Mouse (Mus musculus) frontal cortex, adult 2 months (tissue): ENCODE data around the gene Ccr1l1. TPM values are rescaled to one million over a fixed set of nuclear protein-coding genes. Genes with fewer than 3 reads are reported as not detected.
"Not testable (repeated sequence)": the region's sequence is repeated elsewhere in the genome, so short reads cannot be mapped to it uniquely, and the experiment has no call there.

Experiments used
- DNase-seq, 2 experiments: peaks; one replicate each; pipeline ENCODE4 v3.0.0; 2022; ENCODE audit warnings: low spot score in 1 of 2; ENCODE audit errors: extremely low spot score in 1 of 2
- polyA plus RNA-seq: library from polyadenylated mRNA; depleted of rRNA; stranded (reverse); fragments of >200 nt; gene quantifications from 2 replicates; pipeline ENCODE4 v1.2.3, GENCODE M21; 2012; rRNA removed

Gene Ccr1l1
- 0.23 TPM in 1 of 2 replicates, not detected in the other for polyA plus RNA-seq

DNA sequence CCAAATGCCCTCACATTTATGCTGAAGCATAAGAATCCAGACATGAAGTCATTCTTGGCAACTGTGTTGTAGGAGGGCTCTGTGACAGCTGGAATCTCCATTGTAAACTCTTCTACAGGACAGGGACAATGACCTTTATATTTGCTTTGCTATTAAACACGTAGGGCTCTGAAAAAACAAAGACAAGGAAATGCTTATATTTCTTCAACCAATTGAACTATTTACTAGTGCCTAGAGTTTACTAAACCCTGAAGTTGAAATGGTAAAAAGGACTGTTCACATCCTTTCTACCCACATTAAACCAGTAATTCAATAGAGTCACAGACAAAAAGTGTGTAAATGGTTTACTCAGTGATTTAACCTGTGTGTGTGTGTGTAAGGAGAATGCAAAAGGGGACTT is at the start of gene Ccr1l1:
Gene Ccr1l1, minus strand, starts transcription at position 101 of the 400 bp plus-strand sequence.
- DNase-seq, result no peak

DNA sequence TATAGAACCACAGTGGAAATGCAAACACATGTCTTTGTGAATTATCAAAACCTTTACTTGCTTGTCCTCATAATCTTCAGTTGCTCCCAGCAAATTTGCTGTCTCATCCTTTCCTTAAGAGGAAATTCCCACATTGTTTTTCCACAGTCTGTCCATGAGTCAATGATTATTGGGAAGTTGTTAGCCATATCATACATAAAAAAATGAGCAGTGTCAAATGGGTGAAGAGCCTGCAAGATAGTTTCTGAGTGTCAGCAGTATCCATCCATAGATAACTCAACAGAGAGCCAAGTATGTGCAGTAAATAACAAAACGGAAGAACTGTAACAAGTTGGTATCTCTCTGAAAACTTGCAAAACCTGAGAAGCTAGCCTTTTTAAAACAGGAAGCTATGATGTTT is 43.5 kb upstream of the Ccr1l1 start, which contains the start of gene Ccr3:
Gene Ccr3, plus strand, starts transcription at position 301 of the 400 bp plus-strand sequence.
- no peak for DNase-seq

DNA sequence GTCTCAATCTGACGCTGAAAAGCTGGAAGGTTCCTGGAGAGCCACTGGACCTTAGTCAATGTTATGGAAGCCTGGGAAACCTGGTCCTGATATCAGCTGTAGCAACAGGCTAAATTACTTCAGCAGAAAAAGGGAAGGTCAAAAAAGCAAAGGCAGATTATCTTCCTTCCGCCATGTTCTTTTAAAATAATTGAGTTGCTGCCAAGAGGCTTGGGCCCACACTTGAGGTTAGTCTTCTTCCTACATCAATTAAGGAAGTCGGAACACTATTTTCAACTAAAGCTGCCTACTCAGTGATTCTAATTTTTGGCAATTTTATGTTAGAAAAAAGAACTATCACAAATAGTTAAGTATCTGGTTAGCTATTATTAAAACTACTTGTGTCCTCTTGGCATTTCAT is 41.7 kb upstream of the Ccr1l1 start:
- DNase-seq, result no peak

DNA sequence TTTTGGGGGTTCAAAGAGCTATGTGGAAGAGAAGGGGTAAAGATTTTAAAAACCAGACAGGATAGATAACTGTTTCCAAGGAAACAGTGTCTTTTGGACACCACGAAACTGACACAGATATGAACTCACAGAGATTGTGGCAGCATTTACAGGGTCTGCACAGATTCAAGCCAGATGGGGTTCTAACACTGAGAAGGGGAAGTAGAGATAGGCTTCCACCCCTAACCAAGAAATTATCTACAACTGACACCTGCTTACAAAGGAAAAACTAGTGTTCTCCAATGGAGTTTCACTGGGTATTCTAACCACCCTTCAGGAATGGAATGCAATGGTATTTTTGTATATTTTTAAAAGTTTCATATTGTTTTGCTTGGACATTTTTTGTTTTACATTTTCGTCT is 37.8 kb upstream of the Ccr1l1 start:
- DNase-seq, result no peak

DNA sequence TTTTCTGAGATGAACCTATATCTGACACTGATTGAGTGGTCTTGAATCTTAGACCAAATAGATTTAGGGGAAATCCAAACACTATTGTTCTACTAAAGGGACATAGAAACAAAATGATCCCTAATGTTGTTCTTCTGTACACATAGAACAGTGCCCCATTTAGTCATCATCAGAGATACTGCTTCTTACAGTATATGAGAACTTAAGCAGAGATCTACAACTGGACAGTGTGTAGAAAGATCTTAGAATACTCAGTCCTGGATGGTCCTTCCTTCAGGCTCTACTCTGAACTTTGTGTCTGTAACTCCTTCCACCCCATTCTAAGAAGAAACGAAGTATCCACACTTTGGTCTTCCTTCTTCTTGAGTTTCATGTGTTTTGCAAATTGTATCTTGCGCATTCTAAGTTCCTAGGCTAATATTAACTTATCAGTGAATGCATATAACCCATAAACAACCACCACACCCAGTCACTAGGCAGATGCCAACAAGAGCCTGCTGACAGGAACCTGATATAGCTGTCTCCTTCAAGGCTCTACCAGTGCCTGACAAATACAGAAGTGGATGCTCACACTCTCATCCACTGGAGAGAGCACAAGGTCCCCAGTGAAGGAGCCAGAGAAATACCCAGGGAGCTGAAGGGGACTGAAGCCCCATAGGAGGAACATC is 36.9 kb upstream of the Ccr1l1 start:
- no peak for DNase-seq

DNA sequence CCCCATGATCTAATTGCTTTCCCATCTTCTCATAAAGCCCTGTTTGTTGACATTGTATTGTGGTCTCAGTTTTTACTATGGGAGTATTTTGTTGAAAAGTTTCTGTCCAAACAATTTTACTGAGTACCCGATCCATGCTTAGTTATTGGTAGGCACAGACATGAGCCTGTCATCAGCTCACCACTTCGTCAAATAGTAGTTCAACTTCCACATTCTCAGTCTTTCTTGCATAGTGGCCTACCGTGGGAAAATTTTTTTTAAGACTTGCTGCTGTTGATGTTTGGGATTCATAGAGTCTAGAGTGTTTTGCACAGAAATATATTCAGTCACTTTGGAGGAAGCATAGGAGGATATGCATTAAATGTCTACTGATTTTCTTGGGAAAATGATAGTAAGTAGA is 35.1 kb upstream of the Ccr1l1 start:
- no peak for DNase-seq

DNA sequence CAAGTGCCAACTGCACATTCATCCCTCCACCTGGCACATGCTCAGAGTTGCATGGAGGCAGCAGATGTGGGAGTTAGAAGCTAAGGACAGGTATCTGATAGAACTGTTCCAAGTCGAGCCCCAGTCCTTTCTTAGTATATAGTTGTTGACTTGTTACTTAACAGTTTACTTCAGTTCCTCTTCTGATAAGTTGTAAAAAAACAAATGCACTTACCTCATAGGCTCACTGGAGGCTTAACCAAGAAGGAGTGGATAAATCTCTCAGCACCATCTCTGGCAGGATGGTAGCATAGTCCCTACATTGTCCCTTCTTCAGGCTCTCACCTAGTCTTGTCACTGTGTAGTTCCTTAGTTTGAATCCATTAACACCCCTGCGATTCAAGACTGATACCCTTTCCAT is 34.5 kb upstream of the Ccr1l1 start:
- no peak for DNase-seq

DNA sequence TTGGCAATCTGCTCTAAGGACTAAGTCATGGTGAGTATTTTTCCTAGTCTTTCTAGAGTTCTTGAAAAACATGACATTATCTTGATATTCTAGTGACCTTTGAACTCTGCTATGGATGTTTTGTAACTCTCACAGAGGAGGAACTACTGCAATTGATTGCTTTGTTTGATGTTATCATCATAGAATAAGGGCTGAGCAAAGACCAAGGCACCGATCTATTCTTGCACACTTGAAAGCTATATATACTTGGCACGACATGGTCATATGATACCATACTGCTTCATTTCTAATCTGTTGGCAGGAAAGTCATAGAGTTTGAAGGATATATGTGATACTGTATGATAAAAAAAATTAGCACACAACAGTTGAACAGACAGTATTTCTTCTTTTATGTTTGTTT is 21.6 kb upstream of the Ccr1l1 start:
- DNase-seq, result no peak

DNA sequence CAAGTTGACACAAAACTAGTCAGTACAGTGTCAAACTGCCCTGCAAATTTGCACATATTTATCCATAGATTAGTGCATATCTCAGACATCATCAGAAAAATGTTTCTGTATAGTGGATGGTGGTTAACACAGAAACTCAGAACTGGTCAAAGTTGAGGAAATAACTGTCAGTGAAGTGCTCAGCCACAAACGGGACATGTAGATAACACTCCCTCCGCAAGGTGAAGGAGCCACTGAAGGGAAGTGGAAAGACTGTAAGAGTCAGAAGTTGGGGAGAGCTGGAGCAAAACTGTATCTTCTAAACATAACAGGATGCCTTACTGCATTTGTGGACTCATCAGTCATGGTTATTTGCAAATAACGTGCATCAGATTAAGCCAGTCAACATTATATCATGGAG is 19.5 kb upstream of the Ccr1l1 start:
- DNase-seq, result no peak

DNA sequence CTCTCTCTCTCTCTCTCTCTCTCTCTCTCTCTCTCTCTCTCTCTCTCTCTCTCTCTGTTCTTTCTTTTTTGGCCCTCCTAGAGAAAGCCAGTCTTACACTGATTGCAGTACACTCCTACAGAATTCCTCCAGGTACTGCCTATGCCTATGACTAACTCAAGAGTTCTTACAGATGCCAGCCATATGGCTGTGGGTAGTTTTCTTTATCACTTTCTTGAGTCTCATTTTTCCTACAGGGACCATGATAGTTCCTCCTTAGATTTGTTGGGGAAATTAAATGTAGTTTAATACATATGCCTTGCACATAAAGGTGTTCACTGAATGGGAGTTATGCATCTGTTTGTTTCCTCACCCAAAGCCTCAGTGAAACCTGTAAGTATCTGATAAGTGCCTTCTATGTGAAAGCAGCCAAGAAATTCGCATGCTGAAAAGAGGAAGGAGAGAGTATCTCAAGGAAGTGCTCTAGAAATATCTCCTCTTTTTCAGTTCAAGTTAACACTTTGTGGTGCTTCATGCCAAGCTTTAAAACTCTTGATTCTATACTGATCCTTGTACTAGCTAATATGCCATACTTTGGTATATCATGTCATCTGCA is 13.2 kb upstream of the Ccr1l1 start:
- peak; percentile 29 to 65 for DNase-seq

DNA sequence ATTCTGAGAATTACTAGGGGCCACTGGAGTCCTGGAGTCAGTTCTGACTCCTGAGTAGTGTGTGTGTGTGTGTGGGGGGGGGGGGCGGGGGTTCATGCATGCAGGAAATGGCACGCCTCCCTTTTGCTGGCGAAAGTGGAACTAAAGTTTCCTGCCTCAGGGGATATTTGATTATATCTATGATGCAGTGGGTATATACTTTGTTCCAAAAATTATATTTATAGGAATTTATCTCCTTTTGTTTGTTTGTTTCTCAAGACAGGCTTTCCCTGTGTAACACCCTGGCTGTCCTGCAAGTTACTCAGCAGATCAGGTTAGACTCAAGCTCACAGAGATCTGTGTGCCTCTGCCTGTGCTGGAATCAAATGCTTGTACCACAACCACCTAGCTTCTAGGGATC is 11.5 kb upstream of the Ccr1l1 start:
- DNase-seq, result no peak

DNA sequence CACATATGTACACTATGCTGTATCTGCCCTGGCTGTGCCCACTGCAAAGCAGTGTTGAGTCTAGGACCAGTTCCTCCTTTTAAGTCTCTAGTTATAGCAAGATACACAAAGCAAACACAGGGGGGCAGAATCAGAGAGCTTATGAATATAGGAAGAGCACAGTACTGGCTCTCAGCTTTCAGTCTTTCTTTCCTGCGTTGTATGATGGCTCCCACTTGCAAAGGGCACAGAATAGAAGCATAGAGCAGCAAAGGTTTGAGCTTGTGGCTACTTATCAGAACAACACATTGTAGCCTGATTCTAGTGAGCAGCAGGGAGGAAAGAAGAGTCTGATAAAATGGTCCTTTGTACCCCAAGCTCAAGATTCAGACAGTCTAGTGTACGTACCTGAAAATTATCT is 8.0 kb upstream of the Ccr1l1 start:
- peak in 1 of 2 experiments; percentile 38 for DNase-seq

DNA sequence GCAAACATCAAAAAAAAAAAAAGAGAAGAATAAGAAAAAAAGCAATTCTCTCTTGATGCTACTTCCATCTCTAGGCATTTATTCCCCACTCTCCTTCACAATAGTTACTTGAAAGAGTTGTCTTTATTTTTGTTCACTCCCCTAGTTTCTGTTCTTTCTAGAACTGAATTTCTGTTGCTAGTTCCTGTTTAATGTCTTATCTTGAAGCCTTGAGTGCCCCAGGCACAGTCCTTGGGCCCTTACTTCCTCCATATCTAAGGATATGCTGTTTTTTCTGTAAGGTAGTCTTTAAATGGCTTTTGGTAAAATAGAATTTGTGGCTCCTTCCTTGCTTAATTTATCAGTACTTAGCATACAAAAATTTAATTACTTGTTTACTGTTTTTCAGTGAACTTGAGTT is 6.7 kb upstream of the Ccr1l1 start:
- DNase-seq, result no peak

DNA sequence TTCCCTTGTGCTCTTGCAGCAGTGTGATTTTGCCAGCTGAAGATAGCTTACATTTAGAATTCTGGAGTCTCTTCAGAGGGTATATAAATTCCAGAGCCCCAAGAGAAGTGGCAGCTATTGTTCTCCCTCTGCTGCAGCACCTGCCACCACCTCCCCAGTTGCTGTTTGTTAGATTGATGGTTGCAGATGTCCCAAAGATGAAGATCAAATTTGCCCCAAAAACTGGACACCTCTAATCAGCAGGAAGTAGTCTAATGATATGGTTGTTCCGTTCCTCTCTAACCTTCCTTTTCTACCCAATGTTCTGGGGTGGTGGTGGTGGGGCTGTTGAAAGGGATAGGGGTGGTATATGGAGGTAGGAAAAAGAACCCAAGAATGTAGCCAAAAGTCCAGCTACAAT is 4.5 kb upstream of the Ccr1l1 start:
- DNase-seq, result no peak

DNA sequence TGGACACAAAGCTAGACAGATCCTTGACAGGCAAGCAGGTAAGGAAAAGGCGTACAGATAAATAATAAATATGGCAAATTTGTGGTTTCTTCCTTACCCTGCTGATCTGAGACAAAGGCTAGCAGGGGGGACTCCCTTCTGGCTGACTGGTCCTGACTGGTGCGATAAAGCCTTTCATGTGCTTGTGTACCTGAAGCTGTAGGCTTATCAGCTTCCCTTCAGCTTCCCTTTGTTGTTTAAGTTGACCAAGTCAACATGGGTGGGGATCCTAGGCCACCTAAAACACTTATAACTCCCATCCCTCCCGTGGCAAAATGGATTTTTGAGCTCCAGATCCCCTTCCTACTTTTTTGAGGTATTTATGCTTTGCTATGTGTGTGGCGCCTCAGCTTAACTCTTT is 3.7 kb upstream of the Ccr1l1 start:
- DNase-seq, result no peak

DNA sequence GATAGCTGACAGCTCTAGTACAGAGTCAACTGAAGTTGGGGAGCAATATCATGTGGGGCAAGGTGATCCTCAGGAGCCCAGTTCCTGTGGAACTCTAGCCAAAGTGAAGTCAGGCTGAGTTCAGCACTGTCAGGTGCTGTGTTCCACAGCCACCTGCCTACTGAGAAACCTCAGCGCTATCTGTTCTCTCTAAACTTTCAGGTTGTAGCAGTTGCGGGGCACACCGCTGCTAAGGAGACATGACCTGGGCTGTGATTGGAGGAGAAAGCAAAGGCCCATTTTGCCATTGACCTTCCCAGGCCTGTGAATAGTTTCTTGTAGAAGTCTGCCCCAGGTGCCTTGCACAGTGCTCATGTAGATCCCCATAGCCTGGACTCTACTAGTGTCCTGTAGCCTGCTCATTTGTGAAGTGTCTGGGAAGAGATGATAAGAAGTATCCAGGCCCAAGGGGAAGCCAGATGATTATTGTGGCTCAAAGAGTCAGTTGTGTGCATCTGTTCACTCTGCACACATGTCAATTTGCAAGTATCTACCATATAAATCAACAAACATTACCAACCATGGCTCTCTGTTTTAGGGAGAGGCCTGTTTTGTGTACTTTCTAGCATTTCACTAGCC is 2.8 kb upstream of the Ccr1l1 start:
- DNase-seq, result not testable (repeated sequence)

DNA sequence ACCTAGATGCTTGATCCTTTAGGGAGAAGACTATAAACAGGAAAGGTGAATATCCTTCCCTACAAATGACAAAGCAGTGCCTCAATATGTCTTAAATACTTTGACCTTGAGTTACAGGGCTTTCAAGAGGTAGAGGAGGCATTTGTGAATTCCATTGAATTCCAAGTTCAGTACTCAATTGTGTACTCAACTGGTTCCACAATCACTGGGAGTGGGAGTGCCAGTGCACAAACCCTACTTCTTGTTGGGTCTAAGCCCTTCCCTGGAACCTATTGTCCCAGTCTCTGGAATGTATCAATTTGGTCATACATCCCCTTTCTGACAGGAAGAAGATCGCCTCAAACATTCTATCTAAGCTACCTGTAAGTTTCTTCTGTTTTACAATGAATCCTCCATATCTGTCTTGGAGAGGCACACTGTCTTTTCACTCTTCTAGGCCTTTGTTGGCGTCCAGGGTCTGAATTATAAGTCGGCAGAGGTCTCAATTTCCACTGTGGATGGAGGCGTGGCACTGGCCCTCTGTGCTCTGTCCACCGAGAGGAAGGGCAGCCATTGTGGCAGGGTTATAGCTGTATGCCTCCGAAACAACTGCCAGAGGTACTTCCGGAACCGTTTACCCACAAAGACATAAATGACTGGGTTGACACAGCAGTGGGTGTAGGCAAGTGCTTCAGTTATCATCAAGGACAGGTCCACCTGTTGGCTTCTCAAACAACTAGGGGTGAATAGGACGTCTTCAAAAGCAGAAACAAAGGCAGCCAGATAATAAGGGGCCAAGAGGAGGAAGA is 1.1 kb downstream of the Ccr1l1 start:
- DNase-seq, result no peak

DNA sequence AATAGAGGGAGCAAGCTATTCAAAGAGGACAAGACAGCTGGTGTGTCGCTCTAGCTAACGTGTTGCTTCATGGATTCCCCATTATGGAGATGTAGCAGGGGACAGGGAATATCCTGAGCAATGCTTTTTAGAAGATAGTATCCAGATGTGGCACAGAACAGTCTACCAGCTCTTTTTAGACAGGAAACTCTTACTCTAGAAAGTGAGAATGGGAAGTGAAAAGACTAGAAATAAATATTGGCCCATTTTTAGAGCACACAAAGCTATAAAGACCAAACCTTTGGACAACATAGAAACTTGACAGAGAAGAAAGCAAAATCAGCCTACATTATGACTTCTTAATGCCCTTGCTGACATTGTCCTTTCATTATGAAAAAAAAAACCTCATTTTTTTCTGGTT is 2.6 kb downstream of the Ccr1l1 start:
- no peak for DNase-seq

DNA sequence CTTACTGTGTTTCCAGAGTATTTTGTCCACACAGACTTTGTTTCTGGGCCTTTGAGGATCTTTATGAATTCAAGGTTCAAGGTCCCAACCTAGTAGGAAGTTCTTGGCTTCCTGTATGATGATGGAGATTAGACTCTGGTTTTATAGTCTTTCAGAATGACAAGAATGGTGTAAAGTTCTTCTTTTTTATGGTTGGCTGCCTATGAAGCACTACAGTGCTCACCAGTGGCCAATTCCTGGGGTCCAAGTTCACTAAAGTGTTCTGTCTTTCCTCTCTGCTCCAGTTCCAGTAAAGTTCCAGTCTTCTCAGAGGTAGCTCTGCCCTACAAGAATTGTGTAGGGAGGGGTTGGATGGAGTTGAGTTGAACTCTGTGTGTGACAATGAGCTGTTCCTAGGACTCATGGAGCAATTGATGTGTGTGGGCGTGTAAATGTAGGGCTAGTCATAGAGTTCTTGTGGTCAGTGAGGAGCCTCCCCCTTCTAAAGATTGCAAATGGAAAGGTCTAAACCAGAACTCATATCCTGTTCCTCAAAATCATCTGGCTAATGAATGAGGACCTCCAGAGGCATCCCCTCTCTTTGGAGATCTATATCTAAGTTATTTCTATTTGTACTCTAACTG is 9.8 kb downstream of the Ccr1l1 start, which contains the start of gene Ccr1:
Gene Ccr1, minus strand, starts transcription at position 403 of the 623 bp plus-strand sequence.
- DNase-seq, result no peak

DNA sequence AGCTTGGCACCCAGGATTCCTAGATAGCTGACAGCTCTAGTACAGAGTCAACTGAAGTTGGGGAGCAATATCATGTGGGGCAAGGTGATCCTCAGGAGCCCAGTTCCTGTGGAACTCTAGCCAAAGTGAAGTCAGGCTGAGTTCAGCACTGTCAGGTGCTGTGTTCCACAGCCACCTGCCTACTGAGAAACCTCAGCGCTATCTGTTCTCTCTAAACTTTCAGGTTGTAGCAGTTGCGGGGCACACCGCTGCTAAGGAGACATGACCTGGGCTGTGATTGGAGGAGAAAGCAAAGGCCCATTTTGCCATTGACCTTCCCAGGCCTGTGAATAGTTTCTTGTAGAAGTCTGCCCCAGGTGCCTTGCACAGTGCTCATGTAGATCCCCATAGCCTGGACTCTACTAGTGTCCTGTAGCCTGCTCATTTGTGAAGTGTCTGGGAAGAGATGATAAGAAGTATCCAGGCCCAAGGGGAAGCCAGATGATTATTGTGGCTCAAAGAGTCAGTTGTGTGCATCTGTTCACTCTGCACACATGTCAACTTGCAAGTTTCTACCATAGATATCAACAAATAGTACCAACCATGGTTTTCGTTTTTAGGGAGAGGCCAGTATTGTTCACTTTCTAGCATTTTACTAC is 11.2 kb downstream of the Ccr1l1 start:
- DNase-seq, result not testable (repeated sequence)
